Mouse (Mus musculus) hindbrain, embryonic 12.5 days (tissue): ENCODE results near the gene Tmem100. TPM values are rescaled to one million over a fixed set of nuclear protein-coding genes. Genes with fewer than 3 reads are reported as not detected.

Experiments used
- ATAC-seq: fragments of 200-750 bp; cut with Nextera tagmentation; 2 replicates; pipeline ENCODE4 v1.8.0; 2017; ENCODE audit warnings: moderate TSS enrichment; ENCODE audit not compliant: low FRiP score
- H3K27ac ChIP-seq: fragments of 300-500 bp; sonication (generic); 2 replicates; pipeline ENCODE4 v1.5.1; 2016; ENCODE audit warnings: mild to moderate bottlenecking
- H3K27me3 ChIP-seq: fragments of 300-500 bp; sonication (generic); 2 replicates; pipeline ENCODE4 v1.6.1; 2016; ENCODE audit warnings: mild to moderate bottlenecking
- H3K36me3 ChIP-seq: fragments of 300-500 bp; sonication (generic); 2 replicates; pipeline ENCODE4 v1.6.1; 2016; ENCODE audit warnings: mild to moderate bottlenecking
- H3K4me1 ChIP-seq: fragments of 300-500 bp; sonication (generic); 2 replicates; pipeline ENCODE4 v1.6.1; 2016
- H3K4me2 ChIP-seq: fragments of 300-500 bp; sonication (generic); replicated peaks from 2 replicates; pipeline ENCODE4 v1.6.1; 2016; ENCODE audit warnings: mild to moderate bottlenecking
- H3K4me3 ChIP-seq: fragments of 300-500 bp; sonication (generic); 2 replicates; pipeline ENCODE4 v1.5.1; 2016; ENCODE audit warnings: mild to moderate bottlenecking
- H3K9ac ChIP-seq: fragments of 300-500 bp; sonication (generic); 2 replicates; pipeline ENCODE4 v1.6.1; 2016; ENCODE audit warnings: mild to moderate bottlenecking, moderate library complexity
- H3K9me3 ChIP-seq: fragments of 300-500 bp; sonication (generic); replicated peaks from 2 replicates; pipeline ENCODE4 v1.6.1; 2016; ENCODE audit warnings: mild to moderate bottlenecking
- WGBS: fragments of 180-500 bp; shearing (Covaris S2); methylation state at CpG from one replicate; pipeline ENCODE4 v1.1.7; 2016; 5-methylcytosine and 5-hydroxymethylcytosine counted together
- polyA plus RNA-seq: library from polyadenylated mRNA; unstranded; fragments of >200 nt; fragmentation: Nextera tagmentation; extraction: Ambion mirVana; gene quantifications from 2 replicates; pipeline ENCODE4 v1.2.1, GENCODE M21; 2016

Gene Tmem100
- polyA plus RNA-seq, 1 experiment from 2014 or later: 11.2 TPM

GRCm38 (mm10) chr11:90073201-90073600 is 43.1 kb downstream of the Tmem100 start:
- Histone ChIP-seq H3K4me1 (no peaks in the 10 kb centered on the region), H3K27ac (no peak overlapping the region)

GRCm38 (mm10) chr11:90076666-90077065 is 46.5 kb downstream of the Tmem100 start:
- H3K4me3 ChIP-seq: no peak overlapping the region
- no peak overlapping the region for H3K9ac ChIP-seq
- no peak for ATAC-seq
- H3K36me3 ChIP-seq: no peaks in the 10 kb centered on the region
- no peak overlapping the region for H3K27ac ChIP-seq
- H3K4me1 ChIP-seq: no peaks in the 10 kb centered on the region
- no peaks in the 10 kb centered on the region for H3K9me3 ChIP-seq
- 88% methylated on average over 3 of the region's 3 CpGs for WGBS
- no peak overlapping the region for H3K4me2 ChIP-seq
- no peaks in the 10 kb centered on the region for H3K27me3 ChIP-seq

More at GRCm38 (mm10) chr11:90073201-90073600, 43.1 kb downstream of the Tmem100 start:
- no peaks in the 10 kb centered on the region for H3K36me3 ChIP-seq
- WGBS: 71% methylated on average over 5 of the region's 5 CpGs
- H3K9ac ChIP-seq: no peak overlapping the region
- no peak overlapping the region for H3K4me2 ChIP-seq
- H3K4me3 ChIP-seq: no peak overlapping the region
- no peaks in the 10 kb centered on the region for H3K27me3 ChIP-seq
- ATAC-seq: no peak
- H3K9me3 ChIP-seq: no peaks in the 10 kb centered on the region

DNA sequence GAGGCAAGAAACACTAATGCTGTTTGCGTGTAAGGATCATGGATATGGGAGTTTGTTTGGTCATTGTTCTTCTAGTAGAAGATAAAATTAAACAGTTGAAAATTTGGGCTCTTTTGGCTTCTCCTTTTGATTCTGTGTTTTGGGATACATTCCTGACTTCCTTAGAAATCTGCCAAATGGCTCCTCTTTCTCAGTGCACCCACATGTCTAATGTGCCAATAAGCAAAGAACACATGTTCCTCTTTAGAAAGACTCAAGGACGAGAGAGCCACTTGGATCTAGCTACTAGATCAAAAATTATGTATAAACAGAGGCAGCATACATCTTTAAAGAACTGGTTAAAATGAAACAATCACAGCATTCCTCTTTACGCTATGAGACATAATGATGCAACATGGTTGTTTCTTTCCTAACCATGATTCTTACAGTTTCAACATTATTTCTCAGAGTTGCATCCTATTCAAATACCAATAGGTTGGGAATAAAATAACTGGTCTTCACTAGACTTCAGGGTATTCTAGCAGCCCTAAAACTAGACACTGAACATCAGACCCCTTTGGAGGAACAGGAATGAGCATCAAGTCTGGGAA is 50.6 kb downstream of the Tmem100 start:
- WGBS: 89% methylated on average over 3 of the region's 3 CpGs
- ATAC-seq: no peak

GRCm38 (mm10) chr11:90081820-90082596 is 51.9 kb downstream of the Tmem100 start:
- 77% methylated on average over 10 of the region's 10 CpGs for WGBS
- Histone ChIP-seq H3K27me3 (no peaks in the 10 kb centered on the region), H3K4me1 (0 out of 2 replicates have a peak, but pooled peaks cover 2% of the 10 kb centered on the region), H3K9me3 (no peaks in the 10 kb centered on the region), H3K9ac (no peak overlapping the region), H3K4me2 (no peak overlapping the region), H3K36me3 (no peaks in the 10 kb centered on the region), H3K4me3 (no peak overlapping the region), H3K27ac (no peak overlapping the region)
- no peak for ATAC-seq

More for the DNA sequence above, 50.6 kb downstream of the Tmem100 start:
- Histone ChIP-seq H3K36me3 (no peaks in the 10 kb centered on the region), H3K4me2 (no peak overlapping the region), H3K9ac (no peak overlapping the region), H3K9me3 (no peaks in the 10 kb centered on the region), H3K4me1 (0 out of 2 replicates have a peak, but pooled peaks cover 2% of the 10 kb centered on the region), H3K27ac (no peak overlapping the region), H3K4me3 (no peak overlapping the region), H3K27me3 (no peaks in the 10 kb centered on the region)

- no peaks in the 10 kb centered on the region for H3K9me3 ChIP-seq
- 0 out of 2 replicates have a peak, but pooled peaks cover 2% of the 10 kb centered on the region for H3K4me1 ChIP-seq
- H3K9ac ChIP-seq: no peak overlapping the region
- no peaks in the 10 kb centered on the region for H3K27me3 ChIP-seq
- H3K27ac ChIP-seq: no peak overlapping the region
- ATAC-seq: no peak
- H3K4me2 ChIP-seq: no peak overlapping the region
- WGBS: 74% methylated on average over 3 of the region's 3 CpGs
- no peak overlapping the region for H3K4me3 ChIP-seq
- H3K36me3 ChIP-seq: no peaks in the 10 kb centered on the region
These were observed 52.9 kb downstream of the Tmem100 start for GRCm38 (mm10) chr11:90083042-90083441.

DNA sequence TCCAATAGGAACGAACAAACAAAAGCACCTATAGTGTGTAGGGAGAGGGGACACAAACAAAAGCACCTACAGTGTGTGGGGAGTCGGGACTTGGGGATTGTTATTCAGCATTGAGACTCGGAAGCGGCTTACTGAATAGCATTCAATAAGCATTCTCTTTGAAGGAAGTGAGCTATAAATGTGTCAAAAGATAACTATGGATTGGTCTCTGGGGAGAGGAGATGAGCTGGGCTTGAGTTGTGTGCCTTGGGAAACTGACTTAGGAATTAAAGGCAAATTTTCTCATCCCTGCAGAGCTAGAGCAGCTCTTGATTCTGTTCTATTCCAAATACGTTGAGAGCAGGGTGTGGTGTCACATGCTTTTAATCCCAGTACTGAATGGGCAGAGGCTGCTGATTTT is 54.0 kb downstream of the Tmem100 start:
- 0 out of 2 replicates have a peak, but pooled peaks cover 2% of the 10 kb centered on the region for H3K4me1 ChIP-seq
- no peaks in the 10 kb centered on the region for H3K36me3 ChIP-seq
- WGBS: 60% methylated on average over 5 of the region's 5 CpGs
- no peak overlapping the region for H3K4me3 ChIP-seq
- no peak overlapping the region for H3K27ac ChIP-seq
- H3K9ac ChIP-seq: no peak overlapping the region
- H3K4me2 ChIP-seq: no peak overlapping the region
- H3K9me3 ChIP-seq: no peaks in the 10 kb centered on the region
- no peak for ATAC-seq
- no peaks in the 10 kb centered on the region for H3K27me3 ChIP-seq

Other genes starting within 250 kb of the Tmem100 start
- gene Pctp, start 27.5 kb upstream of the Tmem100 start, polyA plus RNA-seq: 4.3 and 4.6 TPM in 2 replicates
- gene Gm45716, start 157.3 kb downstream of the Tmem100 start, polyA plus RNA-seq: 20.5 and 22.0 TPM in 2 replicates
- gene Mmd, start 219.1 kb downstream of the Tmem100 start, polyA plus RNA-seq: 76.7 and 76.8 TPM in 2 replicates